Comparison of ENCODE assay signal across 22 mouse cellular contexts in the genomic region with DNA sequence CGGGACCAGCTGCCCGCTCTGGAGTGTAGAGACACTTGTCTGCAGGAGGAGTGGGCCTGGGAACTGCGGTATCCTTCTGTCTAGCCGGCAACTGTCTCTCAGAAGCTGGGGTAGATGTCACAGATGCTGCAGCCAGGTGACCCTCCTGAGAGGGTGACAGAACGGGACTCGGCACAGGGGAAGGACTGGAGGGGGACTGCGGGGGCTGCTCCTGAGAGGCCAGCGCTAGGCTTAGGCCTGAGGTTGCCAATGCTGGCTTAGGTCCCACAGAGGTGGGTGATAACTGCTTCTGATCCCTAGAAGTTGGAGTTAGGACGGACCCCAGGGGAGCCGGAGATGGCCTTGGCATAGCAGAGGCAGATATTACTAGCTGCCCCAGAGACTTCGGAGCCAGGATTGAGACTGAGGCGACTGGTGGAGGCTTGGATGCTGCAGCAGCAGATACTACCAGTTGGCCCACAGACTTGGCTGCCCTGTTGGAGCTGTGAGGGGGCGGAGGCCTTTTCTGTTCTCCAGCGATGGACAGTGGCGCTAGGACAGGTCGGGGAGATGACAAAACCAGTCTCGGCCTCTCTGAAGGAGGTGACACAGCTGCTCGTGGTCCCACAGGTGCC. TPM values are rescaled to one million over a fixed set of nuclear protein-coding genes. Genes with fewer than 3 reads are reported as not detected.
DNase-seq lines count a peak whose midpoint lies in the region; ATAC-seq lines count a peak whose summit lies in the region.
"Had no signal": no experiment of that assay in that cellular context is flagged by ENCODE, and none has a peak within 500 bp of the region (broad histone marks: within the 10 kb centered on the region; RNA-seq: fewer than 3 reads in every experiment).

No protein-coding gene starts in this region.

- peak; percentile 47 for DNase-seq in cerebellum, adult 11 months
- no peak for DNase-seq in cerebellum, postnatal 4 days (ENCODE audit: low spot score in 2 of 2)
- peak; percentile 41 for DNase-seq in testis, postnatal 10 days (ENCODE audit: low spot score)
- no peak for DNase-seq in testis, postnatal 14 days (ENCODE audit: low spot score)
- DNase-seq in cerebellum, postnatal 14 days = peak; percentile 45 to 54
- no peak for DNase-seq in right cerebral cortex, postnatal 4 days
- DNase-seq in frontal cortex, postnatal 25 days (ENCODE audit: low spot score in 2 of 2) = no peak
- DNase-seq: adrenal gland, postnatal 25 days; gastrocnemius, adult 2 months; lung, adult 18-20 months; lung, postnatal 10 days; thymus, adult 2 months had no signal

- no peak overlapping the region for H3K27ac ChIP-seq in kidney, embryonic 14.5 days (ENCODE audit: low read depth, low read length)
- H3K27ac ChIP-seq: embryonic facial prominence, embryonic 12.5 days; forebrain, embryonic 13.5 days; gastrocnemius, adult 2 months; hindbrain, embryonic 12.5 days; kidney, postnatal 0 days; midbrain, embryonic 10.5 days; neural tube, embryonic 13.5 days had no signal

- no peak overlapping the region for H3K9ac ChIP-seq in kidney, embryonic 14.5 days (ENCODE audit: low read depth, low read length)
- H3K9ac ChIP-seq: embryonic facial prominence, embryonic 12.5 days; forebrain, embryonic 13.5 days; hindbrain, embryonic 12.5 days; neural tube, embryonic 13.5 days had no signal

- H3K9me3 ChIP-seq in kidney, embryonic 14.5 days (ENCODE audit: control insufficient read depth, low read length) = no peaks in the 10 kb centered on the region
- H3K9me3 ChIP-seq: embryonic facial prominence, embryonic 12.5 days; forebrain, embryonic 13.5 days; hindbrain, embryonic 12.5 days; midbrain, embryonic 10.5 days; neural tube, embryonic 13.5 days had no signal

- no peaks in the 10 kb centered on the region for H3K4me1 ChIP-seq in kidney, embryonic 14.5 days (ENCODE audit: control insufficient read depth, insufficient read depth, low read length)
- H3K4me1 ChIP-seq: embryonic facial prominence, embryonic 12.5 days; midbrain, embryonic 10.5 days had no signal

- H3K4me3 ChIP-seq in kidney, embryonic 14.5 days (ENCODE audit: low read length) = no peak overlapping the region
- H3K4me3 ChIP-seq: embryonic facial prominence, embryonic 12.5 days; forebrain, embryonic 13.5 days; gastrocnemius, adult 2 months; hindbrain, embryonic 12.5 days; midbrain, embryonic 10.5 days; myocyte; neural tube, embryonic 13.5 days had no signal

- no peak overlapping the region for H3K4me2 ChIP-seq in kidney, embryonic 14.5 days (replicated peaks; ENCODE audit: low read depth, low read length)
- H3K4me2 ChIP-seq: embryonic facial prominence, embryonic 12.5 days; forebrain, embryonic 13.5 days; heart, embryonic 11.5 days; hindbrain, embryonic 12.5 days; neural tube, embryonic 13.5 days had no signal

- H3K27me3 ChIP-seq in kidney, embryonic 14.5 days (ENCODE audit: control insufficient read depth, insufficient read depth, low read length) = no peaks in the 10 kb centered on the region
- H3K27me3 ChIP-seq: neural tube, embryonic 13.5 days had no signal

- WGBS in kidney, embryonic 14.5 days = 79% methylated on average over 18 of the region's 18 CpGs

- no peak for ATAC-seq in kidney, embryonic 14.5 days (ENCODE audit: low FRiP score, low TSS enrichment)
- ATAC-seq: forebrain, embryonic 13.5 days; midbrain, embryonic 16.5 days had no signal

- H3K36me3 ChIP-seq in kidney, embryonic 14.5 days (ENCODE audit: control insufficient read depth, insufficient read depth, low read length) = no peaks in the 10 kb centered on the region
- H3K36me3 ChIP-seq: embryonic facial prominence, embryonic 12.5 days; hindbrain, embryonic 12.5 days; midbrain, embryonic 10.5 days; neural tube, embryonic 13.5 days had no signal

RNA-seq across cellular contexts. Expression of a gene that starts 2.1 kb away (rescaled TPM):
- polyA plus RNA-seq in kidney, embryonic 14.5 days (2014; fragmentation: Nextera tagmentation; extraction: Ambion mirVana) = 0.40 and 0.61 TPM in 2 replicates

RNA-seq across cellular contexts. Expression of a gene that starts 11.9 kb away (rescaled TPM):
- polyA plus RNA-seq in kidney, embryonic 14.5 days (2014; fragmentation: Nextera tagmentation; extraction: Ambion mirVana) = 82.1 and 107 TPM in 2 replicates

RNA-seq across cellular contexts. Expression of a gene that starts 14.5 kb away (rescaled TPM):
- 0.39 and 0.77 TPM in 2 replicates for polyA plus RNA-seq in kidney, embryonic 14.5 days (2014; fragmentation: Nextera tagmentation; extraction: Ambion mirVana)

RNA-seq across cellular contexts. Expression of a gene that starts 37.8 kb away (rescaled TPM):
- polyA plus RNA-seq in kidney, embryonic 14.5 days (2014; fragmentation: Nextera tagmentation; extraction: Ambion mirVana) = 51.8 and 70.7 TPM in 2 replicates

RNA-seq across cellular contexts. Expression of a gene that starts 50.4 kb away (rescaled TPM):
- polyA plus RNA-seq in kidney, embryonic 14.5 days (2014; fragmentation: Nextera tagmentation; extraction: Ambion mirVana) = 23.6 and 45.2 TPM in 2 replicates

Comparison
In these comparisons a context has a peak if more than half of its experiments do, and no peak if none do; other contexts are left out.
1. DNase-seq: peak in cerebellum, adult 11 months (single experiment), testis, postnatal 10 days (single experiment) and cerebellum, postnatal 14 days (2 of 2); none in cerebellum, postnatal 4 days (0 of 2), testis, postnatal 14 days (single experiment), right cerebral cortex, postnatal 4 days (single experiment) and frontal cortex, postnatal 25 days (0 of 2).